Comparison of ENCODE assay signal across 24 mouse cellular contexts in the genomic region with DNA sequence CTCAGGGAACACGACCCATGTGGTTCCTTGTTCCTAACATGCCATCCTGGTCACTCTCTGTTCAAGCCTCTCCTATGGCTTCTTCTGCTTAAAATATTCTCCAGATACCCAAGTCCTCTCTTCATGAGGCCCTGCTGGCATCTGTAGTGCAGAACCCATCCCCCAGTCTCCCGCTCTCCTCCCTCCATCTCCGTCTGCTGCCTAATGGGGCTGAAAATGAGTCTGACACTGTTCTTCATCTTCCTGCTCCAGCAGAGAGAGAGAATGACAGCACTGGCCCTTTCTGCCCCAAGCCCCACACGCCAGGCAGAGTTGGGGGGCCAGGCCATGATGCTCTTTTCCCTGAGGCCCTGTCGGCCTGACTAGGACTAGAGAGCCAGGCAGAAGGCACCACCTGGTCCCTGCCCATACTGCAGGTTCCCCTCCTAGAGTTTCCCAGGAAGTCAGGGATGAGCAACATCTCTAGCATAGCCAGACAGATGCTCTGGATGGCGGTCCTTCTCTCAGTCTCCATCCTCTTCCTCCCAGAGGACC. TPM values are rescaled to one million over a fixed set of nuclear protein-coding genes. Genes with fewer than 3 reads are reported as not detected.
DNase-seq lines count a peak whose midpoint lies in the region; ATAC-seq and TF ChIP-seq lines count a peak whose summit lies in the region.
"Had no signal": no experiment of that assay in that cellular context is flagged by ENCODE, and none has a peak within 500 bp of the region (broad histone marks: within the 10 kb centered on the region; RNA-seq: fewer than 3 reads in every experiment).

No protein-coding gene starts in this region.

- WGBS in forebrain, embryonic 13.5 days: 57% methylated on average over 6 of the region's 6 CpGs
- WGBS in forebrain, embryonic 10.5 days: 67% methylated on average over 6 of the region's 6 CpGs
- 53% methylated on average over 6 of the region's 6 CpGs for WGBS in hindbrain, embryonic 11.5 days

- no peak for TF ChIP-seq CTCF in brain, embryonic 14.5 days (IDR thresholded peaks at IDR 0.05; ENCODE audit: borderline replicate concordance, extremely low read depth, insufficient read depth, insufficient read length)

- peaks cover 19% of the 10 kb centered on the region for H3K4me1 ChIP-seq in forebrain, embryonic 13.5 days
- peaks cover 14% of the 10 kb centered on the region for H3K4me1 ChIP-seq in forebrain, embryonic 10.5 days
- H3K4me1 ChIP-seq in hindbrain, embryonic 11.5 days (replicated peaks; ENCODE audit: control insufficient read depth, insufficient read depth, low read length): no peaks in the 10 kb centered on the region; the same call in 1 of the 2 replicates

- H3K36me3 ChIP-seq in forebrain, embryonic 13.5 days (ENCODE audit: poor library complexity, severe bottlenecking): peaks cover 64% of the 10 kb centered on the region
- peaks cover 41% of the 10 kb centered on the region for H3K36me3 ChIP-seq in forebrain, embryonic 10.5 days (replicated peaks)
- 0 out of 2 replicates have a peak, but pooled peaks cover 2% of the 10 kb centered on the region for H3K36me3 ChIP-seq in hindbrain, embryonic 11.5 days (ENCODE audit: control insufficient read depth, insufficient read depth, low read length)

- TF ChIP-seq POLR2A in brain, embryonic 14.5 days (IDR thresholded peaks at IDR 0.05; ENCODE audit: borderline replicate concordance, extremely low read depth, insufficient read depth, insufficient read length, poor library complexity, severe bottlenecking): no peak

- H3K27ac ChIP-seq in forebrain, embryonic 13.5 days: peak overlapping the region; percentile 6; the same call in 1 of the 2 replicates
- H3K27ac ChIP-seq in forebrain, embryonic 10.5 days: no peak overlapping the region
- H3K27ac ChIP-seq in hindbrain, embryonic 11.5 days (ENCODE audit: low read depth, low read length): peak overlapping the region; percentile 37
- H3K27ac ChIP-seq: embryonic facial prominence, embryonic 15.5 days; limb, embryonic 15.5 days; stomach, postnatal 0 days had no signal

- DNase-seq in forebrain, embryonic 10.5 days (ENCODE audit: extremely low spot score, low spot score): no peak
- DNase-seq in brain, embryonic 14.5 days (ENCODE audit: low read depth): peak; percentile 58
- peak; percentile 34 for DNase-seq in hindbrain, embryonic 11.5 days (ENCODE audit: low spot score)
- peak; percentile 23 for DNase-seq in mesoderm, embryonic 11.5 days (ENCODE audit: low read depth, low spot score)
- no peak for DNase-seq in right cerebral cortex, adult 18-20 months
- DNase-seq in lung, postnatal 4 days: no peak
- DNase-seq: adrenal gland, postnatal 10 days; cerebellum, adult 11 months; cerebellum, postnatal 25 days; embryo, embryonic 11 days; heart, postnatal 10 days; kidney, adult 9 months; kidney, postnatal 36 days; lung, postnatal 10 days had no signal

- H3K9ac ChIP-seq in forebrain, embryonic 13.5 days: no peak overlapping the region
- no peak overlapping the region for H3K9ac ChIP-seq in hindbrain, embryonic 11.5 days (ENCODE audit: low read depth, low read length)
- H3K9ac ChIP-seq: embryonic facial prominence, embryonic 15.5 days; limb, embryonic 15.5 days had no signal

- H3K27me3 ChIP-seq in forebrain, embryonic 13.5 days: no peaks in the 10 kb centered on the region
- peaks cover 64% of the 10 kb centered on the region for H3K27me3 ChIP-seq in forebrain, embryonic 10.5 days (ENCODE audit: poor library complexity, severe bottlenecking)
- H3K27me3 ChIP-seq in hindbrain, embryonic 11.5 days (ENCODE audit: control insufficient read depth, insufficient read depth, low read length): no peaks in the 10 kb centered on the region
- H3K27me3 ChIP-seq: embryonic facial prominence, embryonic 15.5 days; limb, embryonic 15.5 days; Patski had no signal

- no peak for ATAC-seq in forebrain, embryonic 13.5 days
- ATAC-seq in hindbrain, embryonic 11.5 days (ENCODE audit: low FRiP score): peak; percentile 66
- no peak for ATAC-seq in megakaryocyte, adult 5-6 weeks (ENCODE audit: poor library complexity, severe bottlenecking)
- ATAC-seq: CD4-positive, CD25-positive, alpha-beta regulatory T cell, adult 4 months; midbrain, embryonic 16.5 days; Patski had no signal

- no peak overlapping the region for H3K4me2 ChIP-seq in forebrain, embryonic 13.5 days
- no peak overlapping the region for H3K4me2 ChIP-seq in hindbrain, embryonic 11.5 days (replicated peaks; ENCODE audit: low read depth, low read length)
- H3K4me2 ChIP-seq: embryonic facial prominence, embryonic 15.5 days; heart, embryonic 11.5 days; limb, embryonic 15.5 days had no signal

- H3K4me3 ChIP-seq in forebrain, embryonic 13.5 days: no peak overlapping the region
- no peak overlapping the region for H3K4me3 ChIP-seq in forebrain, embryonic 10.5 days
- no peak overlapping the region for H3K4me3 ChIP-seq in hindbrain, embryonic 11.5 days (ENCODE audit: low read depth, low read length)
- H3K4me3 ChIP-seq: embryonic facial prominence, embryonic 15.5 days; limb, embryonic 15.5 days; megakaryocyte, embryonic 14.5 days had no signal

- H3K9me3 ChIP-seq in forebrain, embryonic 13.5 days (replicated peaks): no peaks in the 10 kb centered on the region
- no peaks in the 10 kb centered on the region for H3K9me3 ChIP-seq in forebrain, embryonic 10.5 days
- no peaks in the 10 kb centered on the region for H3K9me3 ChIP-seq in hindbrain, embryonic 11.5 days (ENCODE audit: control insufficient read depth, low read length)
- H3K9me3 ChIP-seq: embryonic facial prominence, embryonic 15.5 days; limb, embryonic 15.5 days; megakaryocyte, embryonic 14.5 days had no signal

RNA-seq across cellular contexts. Expression of a gene that starts 14.2 kb away (rescaled TPM):
- polyA plus RNA-seq in forebrain, embryonic 13.5 days (2015; fragmentation: Nextera tagmentation; extraction: Ambion mirVana): 45.0 and 48.7 TPM in 2 replicates
- polyA plus RNA-seq in forebrain, embryonic 10.5 days (2016; fragmentation: Nextera tagmentation; extraction: Ambion mirVana): 21.9 and 24.0 TPM in 2 replicates
- 46.2 and 48.4 TPM in 2 replicates for polyA plus RNA-seq in brain, embryonic 14.5 days (2012; rRNA removed)
- polyA plus RNA-seq in hindbrain, embryonic 11.5 days (2014; fragmentation: Nextera tagmentation; extraction: Ambion mirVana): 26.2 and 30.1 TPM in 2 replicates
- total RNA-seq in megakaryocyte, adult 5-6 weeks (2015): 17.0 and 23.7 TPM in 2 replicates
- 12.0 and 12.2 TPM in 2 replicates for total RNA-seq in megakaryocyte, adult 5-6 weeks (2017)

RNA-seq across cellular contexts. Expression of a gene that starts 35.7 kb away (rescaled TPM):
- 52.3 and 79.6 TPM in 2 replicates for polyA plus RNA-seq in forebrain, embryonic 13.5 days (2015; fragmentation: Nextera tagmentation; extraction: Ambion mirVana)
- 65.1 and 69.2 TPM in 2 replicates for polyA plus RNA-seq in forebrain, embryonic 10.5 days (2016; fragmentation: Nextera tagmentation; extraction: Ambion mirVana)
- 462 and 655 TPM in 2 replicates for polyA plus RNA-seq in brain, embryonic 14.5 days (2012; rRNA removed)
- polyA plus RNA-seq in hindbrain, embryonic 11.5 days (2014; fragmentation: Nextera tagmentation; extraction: Ambion mirVana): 57.6 and 66.0 TPM in 2 replicates
- total RNA-seq in megakaryocyte, adult 5-6 weeks (2015): 43.8 and 46.5 TPM in 2 replicates
- total RNA-seq in megakaryocyte, adult 5-6 weeks (2017): 44.3 and 47.5 TPM in 2 replicates

Comparison
In these comparisons a context has a peak if more than half of its experiments do, and no peak if none do; other contexts are left out.
1. DNase-seq: peak in brain, embryonic 14.5 days (single experiment), hindbrain, embryonic 11.5 days (single experiment) and mesoderm, embryonic 11.5 days (single experiment); none in forebrain, embryonic 10.5 days (single experiment), right cerebral cortex, adult 18-20 months (single experiment) and lung, postnatal 4 days (0 of 2).